Mouse (Mus musculus) small intestine, adult 2 months (tissue): ENCODE results near the gene Hoxd8.

ENCODE experiments used
- CTCF ChIP-seq: fragments of 200-500 bp; IDR thresholded peaks from 2 replicates; pipeline ENCODE4 v1.5.1; 2012; ENCODE audit warnings: low read depth, mild to moderate bottlenecking, control low read depth, inconsistent platforms, low read length, moderate library complexity, mixed read lengths; ENCODE audit not compliant: insufficient replicate concordance, insufficient read length; ENCODE audit errors: extremely low read depth
- POLR2A ChIP-seq: fragments of 200-500 bp; IDR thresholded peaks from 2 replicates; pipeline ENCODE4 v1.6.1; 2012; ENCODE audit warnings: low read depth, mild to moderate bottlenecking, control low read depth, inconsistent platforms, low read length, moderate library complexity

DNA sequence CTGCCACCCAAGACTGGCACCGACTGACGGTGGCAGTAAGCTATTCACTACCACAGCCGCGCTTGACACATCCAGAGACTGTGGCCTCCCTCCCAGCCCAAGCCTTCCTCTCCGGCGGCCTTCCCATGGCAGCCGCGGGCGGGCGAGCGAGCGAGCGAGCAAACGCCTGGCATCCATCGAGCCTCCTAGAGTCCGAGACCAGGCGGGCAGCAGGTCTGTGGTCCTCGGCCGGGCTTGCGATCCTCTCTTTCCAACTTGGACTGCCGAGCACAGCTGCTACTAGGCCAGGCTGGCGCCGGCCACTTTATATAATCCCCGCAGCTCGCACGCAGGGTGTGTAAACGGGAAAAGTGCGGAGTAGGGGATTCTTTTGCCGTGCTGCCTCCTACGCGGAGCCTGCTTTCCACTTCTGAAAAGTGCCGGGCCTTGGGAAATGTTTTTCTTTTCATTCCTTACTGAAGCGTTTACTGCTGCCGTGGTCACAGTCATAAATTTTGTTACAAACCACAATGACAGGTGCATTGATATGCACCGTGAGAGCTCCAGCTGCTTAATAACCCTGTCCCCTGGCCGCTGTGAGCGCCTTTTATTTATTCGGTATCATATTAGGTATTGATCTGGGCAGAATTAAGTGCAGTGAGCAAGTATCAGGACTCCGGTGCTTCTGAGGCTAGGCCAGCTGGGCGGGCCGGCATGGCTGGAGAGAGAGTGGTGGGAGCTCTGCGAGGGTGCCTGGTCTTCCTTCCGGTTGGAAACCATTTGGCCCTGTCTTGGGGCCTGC is 36.1 kb downstream of the Hoxd8 start:
- TF ChIP-seq CTCF (no peak), POLR2A (no peak)
